Mouse (Mus musculus): ENCODE data around the gene Sdhd. TPM values are rescaled to one million over a fixed set of nuclear protein-coding genes. Genes with fewer than 3 reads are reported as not detected.
"Not testable (repeated sequence)": the region's sequence is repeated elsewhere in the genome, so short reads cannot be mapped to it uniquely, and the experiment has no call there.

Sdhd gene
- polyA plus RNA-seq (2015; fragmentation: Nextera tagmentation; extraction: Ambion mirVana): 296 and 323 TPM in 2 replicates

- under 1% methylated on average over 48 of the region's 48 CpGs for WGBS (ENCODE audit: insufficient replicate concordance)
These were observed at the start of gene Sdhd, which contains the start of gene Timm8b for GRCm38 (mm10) chr9:50603189-50603997. Sdhd (minus strand) TSS chr9:50603812. Timm8b (plus strand) TSS chr9:50603910.

GRCm38 (mm10) chr9:50650503-50650902, 46.9 kb upstream of the Sdhd start:
- H3K4me3 ChIP-seq (replicated peaks): no peak overlapping the region
- H3K4me2 ChIP-seq: peak overlapping the region; percentile 39
- peak overlapping the region; percentile 14; the same call in 1 of the 2 replicates for H3K27ac ChIP-seq (replicated peaks)
- 58% methylated on average over 10 of the region's 10 CpGs for WGBS (ENCODE audit: insufficient replicate concordance)
- H3K9ac ChIP-seq: no peak overlapping the region
- H3K36me3 ChIP-seq (replicated peaks): peaks cover 79% of the 10 kb centered on the region
- no peaks in the 10 kb centered on the region for H3K9me3 ChIP-seq (replicated peaks)
- H3K4me1 ChIP-seq (replicated peaks): peaks cover 9% of the 10 kb centered on the region
- peak; percentile 85 for ATAC-seq (ENCODE audit: insufficient read depth)
- H3K27me3 ChIP-seq: no peaks in the 10 kb centered on the region

More at GRCm38 (mm10) chr9:50603189-50603997, at the start of gene Sdhd, which contains the start of gene Timm8b:
- no peaks in the 10 kb centered on the region for H3K9me3 ChIP-seq (replicated peaks)
- peak within 1 kb of the TSS; percentile 75 for H3K4me2 ChIP-seq
- H3K27me3 ChIP-seq: no peaks in the 10 kb centered on the region
- H3K4me3 ChIP-seq (replicated peaks): peak within 1 kb of the TSS; percentile 77
- peak within 1 kb of the TSS; percentile 89 for H3K27ac ChIP-seq (replicated peaks)
- H3K9ac ChIP-seq: peak within 1 kb of the TSS; percentile 94
- peak; percentile 94 for ATAC-seq (ENCODE audit: insufficient read depth)
- H3K36me3 ChIP-seq (replicated peaks): peaks cover 56% of the 10 kb centered on the region
- peaks cover 47% of the 10 kb centered on the region for H3K4me1 ChIP-seq (replicated peaks)

GRCm38 (mm10) chr9:50646826-50647370, 43.3 kb upstream of the Sdhd start:
- Histone ChIP-seq H3K4me1 (replicated peaks) (peaks cover 9% of the 10 kb centered on the region), H3K4me2 (no peak overlapping the region), H3K9ac (no peak overlapping the region), H3K36me3 (replicated peaks) (peaks cover 88% of the 10 kb centered on the region), H3K27ac (replicated peaks) (no peak overlapping the region), H3K27me3 (no peaks in the 10 kb centered on the region), H3K9me3 (replicated peaks) (no peaks in the 10 kb centered on the region), H3K4me3 (replicated peaks) (no peak overlapping the region)
- 85% methylated on average over 10 of the region's 10 CpGs for WGBS (ENCODE audit: insufficient replicate concordance)
- no peak for ATAC-seq (ENCODE audit: insufficient read depth)

- H3K9me3 ChIP-seq (replicated peaks): no peaks in the 10 kb centered on the region
These were observed 30.7 kb upstream of the Sdhd start for GRCm38 (mm10) chr9:50634270-50634669.

GRCm38 (mm10) chr9:50633059-50633458, 29.4 kb upstream of the Sdhd start:
- Histone ChIP-seq H3K9me3 (replicated peaks) (no peaks in the 10 kb centered on the region), H3K4me3 (replicated peaks) (no peak overlapping the region), H3K4me2 (no peak overlapping the region), H3K27me3 (no peaks in the 10 kb centered on the region), H3K36me3 (replicated peaks) (peaks cover 33% of the 10 kb centered on the region), H3K27ac (replicated peaks) (no peak overlapping the region), H3K9ac (no peak overlapping the region), H3K4me1 (replicated peaks) (no peaks in the 10 kb centered on the region)
- ATAC-seq (ENCODE audit: insufficient read depth): no peak
- 39% methylated on average over 2 of the region's 2 CpGs for WGBS (ENCODE audit: insufficient replicate concordance)

More at GRCm38 (mm10) chr9:50634270-50634669, 30.7 kb upstream of the Sdhd start:
- H3K4me3 ChIP-seq (replicated peaks): no peak overlapping the region
- ATAC-seq (ENCODE audit: insufficient read depth): no peak
- WGBS (ENCODE audit: insufficient replicate concordance): 83% methylated on average over 11 of the region's 11 CpGs
- H3K36me3 ChIP-seq (replicated peaks): peaks cover 41% of the 10 kb centered on the region
- no peaks in the 10 kb centered on the region for H3K27me3 ChIP-seq
- H3K4me2 ChIP-seq: no peak overlapping the region
- H3K27ac ChIP-seq (replicated peaks): no peak overlapping the region
- no peak overlapping the region for H3K9ac ChIP-seq
- H3K4me1 ChIP-seq (replicated peaks): no peaks in the 10 kb centered on the region

DNA sequence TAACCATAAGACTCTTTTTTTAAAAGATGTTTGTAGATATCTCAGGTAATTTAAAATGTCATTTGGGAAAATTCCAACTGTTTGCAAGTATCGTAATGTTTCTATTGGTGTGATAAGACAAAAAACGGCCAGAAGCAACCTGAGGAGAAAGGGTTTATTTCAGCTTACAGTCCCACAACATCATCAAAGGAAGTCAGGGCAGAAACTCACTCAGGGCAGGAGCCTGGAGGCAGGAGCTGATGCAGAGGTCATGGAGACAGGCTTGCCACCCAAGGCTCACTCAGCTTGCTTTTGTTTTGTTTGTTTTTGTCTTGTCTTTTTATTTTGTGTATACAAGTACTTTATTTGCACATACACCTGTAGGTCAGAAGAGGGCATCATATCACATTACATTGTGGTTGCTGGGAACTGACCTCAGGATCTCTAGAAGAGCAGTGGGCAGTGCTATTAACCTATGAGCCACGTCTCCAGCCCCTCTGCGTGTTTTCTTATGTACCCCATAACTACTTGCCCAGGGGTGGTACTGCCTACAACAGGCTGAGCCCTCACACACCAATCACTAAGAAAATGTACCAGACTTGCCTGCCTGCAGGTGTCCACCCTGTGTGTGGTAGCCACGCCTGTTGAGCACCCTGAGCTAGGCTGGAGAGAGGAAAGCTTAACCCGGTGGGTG, 28.5 kb upstream of the Sdhd start:
- Histone ChIP-seq H3K4me1 (replicated peaks) (no peaks in the 10 kb centered on the region), H3K27ac (replicated peaks) (no peak overlapping the region), H3K9me3 (replicated peaks) (no peaks in the 10 kb centered on the region), H3K27me3 (no peaks in the 10 kb centered on the region), H3K4me2 (no peak overlapping the region), H3K36me3 (replicated peaks) (peaks cover 27% of the 10 kb centered on the region), H3K4me3 (replicated peaks) (no peak overlapping the region), H3K9ac (no peak overlapping the region)
- ATAC-seq (ENCODE audit: insufficient read depth): no peak
- 73% methylated on average over 6 of the region's 6 CpGs for WGBS (ENCODE audit: insufficient replicate concordance)

DNA sequence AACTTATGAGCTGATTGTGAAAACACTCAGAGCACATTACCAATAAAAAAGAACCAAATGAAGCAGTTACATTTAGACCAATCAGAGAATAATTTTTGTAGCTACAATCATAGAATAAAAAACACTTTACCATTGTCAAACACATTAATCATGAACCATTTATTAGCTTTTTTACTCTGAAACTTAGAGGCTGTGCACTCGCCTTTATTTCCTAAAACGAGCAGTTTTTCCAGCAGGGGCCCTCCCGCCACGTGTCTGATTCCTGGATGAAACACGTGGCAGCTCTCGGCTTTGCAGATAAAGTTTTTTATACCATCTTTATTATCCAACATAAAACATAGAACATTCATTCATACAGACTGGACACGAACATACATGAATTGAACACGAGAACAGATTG, 27.3 kb upstream of the Sdhd start:
- not testable (repeated sequence) for ATAC-seq (ENCODE audit: insufficient read depth); H3K27ac ChIP-seq (replicated peaks); H3K9ac ChIP-seq; H3K4me3 ChIP-seq (replicated peaks); H3K4me2 ChIP-seq; H3K9me3 ChIP-seq (replicated peaks); H3K4me1 ChIP-seq (replicated peaks); H3K27me3 ChIP-seq
- WGBS (ENCODE audit: insufficient replicate concordance): 83% methylated on average over 6 of the region's 8 CpGs
- peaks cover 17% of the 10 kb centered on the region for H3K36me3 ChIP-seq (replicated peaks)

GRCm38 (mm10) chr9:50617794-50618330, 14.2 kb upstream of the Sdhd start:
- 50% methylated on average over 9 of the region's 9 CpGs for WGBS (ENCODE audit: insufficient replicate concordance)
- H3K9ac ChIP-seq: no peak overlapping the region; the same call in 1 of the 2 replicates
- H3K4me3 ChIP-seq (replicated peaks): peak overlapping the region; percentile 87

GRCm38 (mm10) chr9:50616766-50617603, 13.4 kb upstream of the Sdhd start, which contains the start of the genes Pih1d2 and Nkapd1:
Pih1d2 (plus strand) TSS chr9:50617321.
Nkapd1 (minus strand) TSS chr9:50617464.
- Histone ChIP-seq H3K36me3 (replicated peaks) (peaks cover 30% of the 10 kb centered on the region), H3K9me3 (replicated peaks) (no peaks in the 10 kb centered on the region), H3K27me3 (no peaks in the 10 kb centered on the region), H3K4me2 (peak within 1 kb of the TSS; percentile 76), H3K9ac (peak within 1 kb of the TSS; percentile 93), H3K27ac (replicated peaks) (peak within 1 kb of the TSS; percentile 94), H3K4me1 (replicated peaks) (peaks cover 21% of the 10 kb centered on the region), H3K4me3 (replicated peaks) (peak within 1 kb of the TSS; percentile 87)
- ATAC-seq (ENCODE audit: insufficient read depth): peak; percentile 91
- under 1% methylated on average over 81 of the region's 81 CpGs for WGBS (ENCODE audit: insufficient replicate concordance)

More at GRCm38 (mm10) chr9:50617794-50618330, 14.2 kb upstream of the Sdhd start:
- H3K27ac ChIP-seq (replicated peaks): no peak overlapping the region
- H3K9me3 ChIP-seq (replicated peaks): no peaks in the 10 kb centered on the region
- no peaks in the 10 kb centered on the region for H3K27me3 ChIP-seq
- ATAC-seq (ENCODE audit: insufficient read depth): no peak
- peaks cover 21% of the 10 kb centered on the region for H3K4me1 ChIP-seq (replicated peaks)
- peaks cover 22% of the 10 kb centered on the region for H3K36me3 ChIP-seq (replicated peaks)
- peak overlapping the region; percentile 76 for H3K4me2 ChIP-seq

GRCm38 (mm10) chr9:50616161-50616560, 12.5 kb upstream of the Sdhd start:
- peak overlapping the region; percentile 93 for H3K9ac ChIP-seq
- H3K27me3 ChIP-seq: no peaks in the 10 kb centered on the region
- no peak for ATAC-seq (ENCODE audit: insufficient read depth)
- peak overlapping the region; percentile 76 for H3K4me2 ChIP-seq
- peaks cover 21% of the 10 kb centered on the region for H3K4me1 ChIP-seq (replicated peaks)
- H3K4me3 ChIP-seq (replicated peaks): peak overlapping the region; percentile 87
- H3K9me3 ChIP-seq (replicated peaks): no peaks in the 10 kb centered on the region
- WGBS (ENCODE audit: insufficient replicate concordance): 28% methylated on average over 11 of the region's 11 CpGs
- peak overlapping the region; percentile 94 for H3K27ac ChIP-seq (replicated peaks)
- H3K36me3 ChIP-seq (replicated peaks): peaks cover 35% of the 10 kb centered on the region

Data from liver, embryonic 15.5 days (tissue).